Mouse (Mus musculus) brain, embryonic 14.5 days (tissue): ENCODE measurements around the gene Col4a5. TPM values are rescaled to one million over a fixed set of nuclear protein-coding genes. Genes with fewer than 3 reads are reported as not detected.

ENCODE experiments used
- DNase-seq: peaks from one replicate; pipeline ENCODE4 v3.0.0-alpha.2; 2011; ENCODE audit warnings: low read depth
- CTCF ChIP-seq: fragments of 200-500 bp; IDR thresholded peaks from 2 replicates; pipeline ENCODE4 v1.5.1; 2012; ENCODE audit warnings: inconsistent platforms, mild to moderate bottlenecking, moderate library complexity, borderline replicate concordance; ENCODE audit not compliant: insufficient read depth, insufficient read length; ENCODE audit errors: extremely low read depth
- POLR2A ChIP-seq: fragments of 200-500 bp; IDR thresholded peaks from 2 replicates; pipeline ENCODE4 v1.6.1; 2012; ENCODE audit warnings: mild to moderate bottlenecking, inconsistent platforms, borderline replicate concordance; ENCODE audit not compliant: poor library complexity, insufficient read depth, insufficient read length, severe bottlenecking; ENCODE audit errors: extremely low read depth
- polyA plus RNA-seq: library from polyadenylated mRNA; depleted of rRNA; stranded (reverse); fragments of >200 nt; gene quantifications from 2 replicates; pipeline ENCODE4 v1.2.3, GENCODE M21; 2012; rRNA removed

Col4a5 gene
- polyA plus RNA-seq: 9.3 and 14.5 TPM in 2 replicates

- peak; percentile 91 for DNase-seq
- no peak for TF ChIP-seq CTCF
- no peak for TF ChIP-seq POLR2A
Observed at GRCm38 (mm10) chrX:141475110-141475509, at the start of gene Col4a5. Col4a5 (plus strand) TSS chrX:141475385.

- no peak for DNase-seq
- TF ChIP-seq CTCF (no peak), POLR2A (no peak)
Observed at GRCm38 (mm10) chrX:141436780-141437179, 38.4 kb upstream of the Col4a5 start.

- no peak for DNase-seq
- no peak for TF ChIP-seq POLR2A
- no peak for TF ChIP-seq CTCF
Observed at GRCm38 (mm10) chrX:141439423-141439822, 35.8 kb upstream of the Col4a5 start.

GRCm38 (mm10) chrX:141447936-141448335 is 27.2 kb upstream of the Col4a5 start:
- TF ChIP-seq CTCF (no peak), POLR2A (no peak)
- DNase-seq: no peak

GRCm38 (mm10) chrX:141473470-141474302 is 1.5 kb upstream of the Col4a5 start, which contains the start of gene Col4a6:
Col4a6 (minus strand) TSS chrX:141474076.
- peak; percentile 32 for DNase-seq
- TF ChIP-seq CTCF: no peak
- no peak for TF ChIP-seq POLR2A

- DNase-seq: no peak
- TF ChIP-seq POLR2A (no peak), CTCF (no peak)
Observed at GRCm38 (mm10) chrX:141475566-141476327, 562 bp downstream of the Col4a5 start.

- no peak for DNase-seq
- TF ChIP-seq CTCF: no peak
- TF ChIP-seq POLR2A: no peak
Observed at GRCm38 (mm10) chrX:141494545-141494944, 19.4 kb downstream of the Col4a5 start.

GRCm38 (mm10) chrX:141503125-141503524 is 27.9 kb downstream of the Col4a5 start:
- peak; percentile 31 for DNase-seq
- TF ChIP-seq POLR2A: no peak
- TF ChIP-seq CTCF: no peak

GRCm38 (mm10) chrX:141533447-141533846 is 58.3 kb downstream of the Col4a5 start:
- no peak for TF ChIP-seq CTCF
- no peak for TF ChIP-seq POLR2A
- no peak for DNase-seq

- no peak for DNase-seq
- TF ChIP-seq POLR2A (no peak), CTCF (no peak)
Observed at GRCm38 (mm10) chrX:141547471-141547870, 72.3 kb downstream of the Col4a5 start.

- DNase-seq: peak; percentile 63
- TF ChIP-seq POLR2A (no peak), CTCF (peak; percentile 34; the same call in 1 of the 2 replicates)
Observed at GRCm38 (mm10) chrX:141590242-141590641, 115.1 kb downstream of the Col4a5 start.

GRCm38 (mm10) chrX:141721725-141722124 is 246.5 kb downstream of the Col4a5 start:
- peak; percentile 55 for DNase-seq
- TF ChIP-seq POLR2A (no peak), CTCF (no peak)

GRCm38 (mm10) chrX:141723936-141724335 is 248.8 kb downstream of the Col4a5 start:
- TF ChIP-seq POLR2A (no peak), CTCF (peak; percentile 22; the same call in 1 of the 2 replicates)
- DNase-seq: peak; percentile 37

GRCm38 (mm10) chrX:141724391-141724891 is 249.3 kb downstream of the Col4a5 start:
- TF ChIP-seq CTCF (no peak), POLR2A (no peak)
- DNase-seq: peak; percentile 47
